Mouse (Mus musculus) heart, embryonic 15.5 days (tissue): ENCODE measurements around the gene Auts2. TPM values are rescaled to one million over a fixed set of nuclear protein-coding genes. Genes with fewer than 3 reads are reported as not detected.

ENCODE experiments used
- ATAC-seq: fragments of 200-750 bp; cut with Nextera tagmentation; replicated peaks from 2 replicates; pipeline ENCODE4 v1.8.0; 2017; ENCODE audit warnings: low read depth, moderate TSS enrichment; ENCODE audit not compliant: insufficient number of reproducible peaks, insufficient read depth, low FRiP score
- H3K27ac ChIP-seq: fragments of 300-500 bp; sonication (generic); 2 replicates; pipeline ENCODE4 v1.5.1; 2015; ENCODE audit warnings: mild to moderate bottlenecking, inconsistent platforms
- H3K27me3 ChIP-seq: fragments of 300-500 bp; sonication (generic); 2 replicates; pipeline ENCODE4 v1.6.1; 2015; ENCODE audit warnings: inconsistent platforms
- H3K36me3 ChIP-seq: fragments of 300-500 bp; sonication (generic); 2 replicates; pipeline ENCODE4 v1.6.1; 2015; ENCODE audit warnings: mild to moderate bottlenecking, inconsistent platforms
- H3K4me1 ChIP-seq: fragments of 300-500 bp; sonication (generic); replicated peaks from 2 replicates; pipeline ENCODE4 v1.6.1; 2015; ENCODE audit warnings: inconsistent platforms
- H3K4me2 ChIP-seq: fragments of 300-500 bp; sonication (generic); 2 replicates; pipeline ENCODE4 v1.6.1; 2015; ENCODE audit warnings: inconsistent platforms, mild to moderate bottlenecking, moderate library complexity
- H3K4me3 ChIP-seq: fragments of 300-500 bp; sonication (generic); 2 replicates; pipeline ENCODE4 v1.5.1; 2015; ENCODE audit warnings: mild to moderate bottlenecking, inconsistent platforms
- H3K9ac ChIP-seq: fragments of 300-500 bp; sonication (generic); 2 replicates; pipeline ENCODE4 v1.6.1; 2015; ENCODE audit warnings: mild to moderate bottlenecking, inconsistent platforms
- H3K9me3 ChIP-seq: fragments of 300-500 bp; sonication (generic); replicated peaks from 2 replicates; pipeline ENCODE4 v1.6.1; 2016; ENCODE audit warnings: inconsistent platforms
- whole genome bisulfite sequencing: fragments of 180-500 bp; shearing (Covaris S2); methylation state at CpG from one replicate; pipeline ENCODE4 v1.1.7; 2015; ENCODE audit warnings: mixed read lengths; 5-methylcytosine and 5-hydroxymethylcytosine counted together
- polyA plus RNA-seq: library from polyadenylated mRNA; unstranded; fragments of >200 nt; fragmentation: Nextera tagmentation; extraction: Ambion mirVana; gene quantifications from 2 replicates; pipeline ENCODE4 v1.2.1, GENCODE M21; 2015

Auts2 gene
- polyA plus RNA-seq, 1 experiment from 2014 or later: 12.9 TPM

DNA sequence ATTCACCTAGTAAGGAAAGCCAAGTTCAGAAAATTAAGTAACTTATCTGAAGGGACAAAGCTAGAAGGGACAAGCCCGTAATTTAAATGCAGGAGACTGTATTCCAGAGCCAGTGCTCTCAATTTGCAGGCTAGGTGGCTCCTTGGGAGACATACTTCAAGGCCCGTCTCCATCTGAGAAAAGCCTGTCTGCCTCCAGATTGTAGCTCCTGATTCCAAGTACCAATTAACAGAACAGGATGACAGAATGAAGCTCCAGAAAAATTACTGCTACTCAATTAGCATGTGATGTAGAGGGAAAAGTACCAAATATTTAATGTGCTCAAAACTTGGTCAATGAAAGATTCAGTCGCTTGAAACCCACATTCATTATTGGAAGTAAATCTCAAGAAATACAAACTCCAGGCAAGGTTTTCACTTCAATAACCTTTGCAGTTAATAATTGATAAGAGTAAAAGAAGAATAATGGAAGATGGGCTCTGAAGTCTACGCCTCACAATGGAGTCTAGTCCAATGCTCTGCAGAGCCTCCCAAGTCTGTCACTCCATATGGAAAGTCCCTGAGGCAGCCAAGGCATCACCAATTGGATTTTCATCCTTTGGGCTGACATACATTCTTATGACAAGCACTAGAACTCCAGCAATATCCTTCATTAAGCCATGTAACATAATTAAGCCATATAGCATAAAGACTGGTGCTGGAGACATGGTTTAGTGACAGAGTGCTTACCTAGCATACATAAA lies 97.8 kb downstream of the Auts2 start:
- no peak for ATAC-seq
- Histone ChIP-seq H3K4me2 (no peak overlapping the region), H3K9me3 (no peaks in the 10 kb centered on the region), H3K27ac (no peak overlapping the region), H3K9ac (no peak overlapping the region), H3K4me1 (no peaks in the 10 kb centered on the region), H3K4me3 (no peak overlapping the region), H3K27me3 (no peaks in the 10 kb centered on the region), H3K36me3 (no peaks in the 10 kb centered on the region)
- WGBS: 91% methylated on average over 4 of the region's 4 CpGs

DNA sequence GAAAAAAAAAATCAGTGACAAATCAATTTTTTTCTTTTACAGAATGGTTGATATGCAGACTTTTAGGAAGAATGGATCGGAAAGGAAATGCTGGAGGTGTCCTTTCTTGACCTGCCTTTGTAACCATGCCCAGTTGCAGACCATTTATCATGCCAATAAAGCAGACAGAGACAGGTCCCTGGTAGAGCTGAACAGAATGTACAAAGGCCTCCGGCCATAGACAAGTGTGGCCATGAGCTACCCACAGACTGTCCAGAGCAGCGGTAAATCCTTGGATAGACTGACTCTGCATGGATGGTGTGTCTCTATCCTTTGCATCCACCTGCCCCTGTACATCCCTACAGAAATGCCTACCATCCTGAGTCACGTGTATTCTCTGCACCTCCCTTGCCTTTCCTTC lies 100.2 kb downstream of the Auts2 start:
- H3K9ac ChIP-seq: no peak overlapping the region
- H3K4me3 ChIP-seq: no peak overlapping the region
- no peaks in the 10 kb centered on the region for H3K36me3 ChIP-seq
- no peak overlapping the region for H3K4me2 ChIP-seq
- no peak for ATAC-seq
- peaks cover 5% of the 10 kb centered on the region; the same call in 1 of the 2 replicates for H3K4me1 ChIP-seq
- H3K9me3 ChIP-seq: no peaks in the 10 kb centered on the region
- no peak overlapping the region for H3K27ac ChIP-seq
- H3K27me3 ChIP-seq: no peaks in the 10 kb centered on the region
- 83% methylated on average over 4 of the region's 4 CpGs for WGBS

DNA sequence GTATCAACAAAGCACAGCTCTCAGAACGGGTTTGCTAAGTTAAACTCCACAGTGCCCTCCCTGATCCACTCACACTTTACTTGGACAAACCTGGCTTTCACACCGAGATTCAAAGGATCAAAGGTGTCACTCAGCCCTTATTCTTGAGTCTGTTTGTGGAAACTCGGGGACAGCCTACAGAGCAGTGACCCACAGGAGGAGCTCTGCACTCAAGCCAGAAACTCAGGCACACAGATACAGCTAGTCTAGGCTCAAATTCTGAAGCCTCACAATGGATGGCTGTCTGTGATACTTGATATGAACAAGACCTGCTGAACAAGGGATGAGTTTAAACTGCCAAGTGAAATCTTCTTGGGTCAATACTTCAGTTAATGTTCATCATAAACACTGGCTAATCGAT lies 104.7 kb downstream of the Auts2 start:
- Histone ChIP-seq H3K4me2 (peak overlapping the region; percentile 55), H3K9me3 (no peaks in the 10 kb centered on the region), H3K9ac (no peak overlapping the region), H3K27ac (0 out of 2 replicates have a peak overlapping the region, but pooled peaks have one; percentile 13), H3K27me3 (no peaks in the 10 kb centered on the region), H3K4me1 (peaks cover 18% of the 10 kb centered on the region), H3K36me3 (no peaks in the 10 kb centered on the region), H3K4me3 (0 out of 2 replicates have a peak overlapping the region, but pooled peaks have one; percentile 33)
- 0 out of 2 replicates have a peak, but pooled peaks have one; percentile 55 for ATAC-seq
- 44% methylated on average over 4 of the region's 4 CpGs for WGBS

DNA sequence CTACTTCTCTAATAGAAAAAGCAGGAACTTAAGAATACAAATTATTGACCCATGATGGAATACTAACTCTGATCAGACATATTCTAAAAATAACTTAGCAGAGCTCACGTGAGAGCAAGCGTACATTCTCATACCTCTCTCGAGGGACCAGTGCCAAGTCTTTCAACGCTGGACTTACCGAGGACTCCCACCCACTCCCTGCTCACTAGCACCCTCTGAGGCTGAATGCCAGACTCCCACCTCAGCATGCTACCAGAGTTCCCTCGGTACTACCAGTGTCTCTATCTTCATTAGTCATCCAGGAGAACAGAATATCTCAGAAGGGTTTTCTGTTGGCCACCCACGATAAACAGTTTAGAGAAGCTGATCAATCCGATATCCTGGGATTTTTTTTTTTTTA lies 105.2 kb downstream of the Auts2 start:
- peak; percentile 86 for ATAC-seq
- H3K27ac ChIP-seq: peak overlapping the region; percentile 42; the same call in 1 of the 2 replicates
- no peak overlapping the region for H3K9ac ChIP-seq
- peak overlapping the region; percentile 33 for H3K4me3 ChIP-seq
- H3K4me2 ChIP-seq: peak overlapping the region; percentile 55
- whole genome bisulfite sequencing: 18% methylated on average over 8 of the region's 8 CpGs
- H3K9me3 ChIP-seq: no peaks in the 10 kb centered on the region
- no peaks in the 10 kb centered on the region for H3K36me3 ChIP-seq
- no peaks in the 10 kb centered on the region for H3K27me3 ChIP-seq
- peaks cover 18% of the 10 kb centered on the region for H3K4me1 ChIP-seq

DNA sequence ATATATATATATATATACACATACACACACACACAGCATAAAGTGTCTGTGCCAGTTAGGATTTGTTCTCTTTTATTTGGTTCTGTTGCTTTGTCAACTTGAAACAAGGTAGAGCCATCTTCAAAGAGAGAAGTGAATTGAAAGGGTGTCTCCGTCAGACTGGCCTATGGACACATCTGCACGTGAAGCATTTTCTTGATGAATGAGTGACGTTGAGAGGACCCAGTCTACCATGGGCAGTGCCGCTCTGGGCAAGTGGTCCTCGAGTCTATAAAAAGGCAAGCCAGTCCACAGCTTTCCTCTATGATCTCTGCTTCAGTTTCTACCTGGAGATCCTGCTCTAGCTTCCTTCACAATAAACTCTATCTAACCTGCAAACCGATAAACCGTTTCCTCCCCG lies 105.7 kb downstream of the Auts2 start:
- H3K4me1 ChIP-seq: peaks cover 18% of the 10 kb centered on the region
- peak overlapping the region; percentile 33 for H3K4me3 ChIP-seq
- H3K9me3 ChIP-seq: no peaks in the 10 kb centered on the region
- peak overlapping the region; percentile 42; the same call in 1 of the 2 replicates for H3K27ac ChIP-seq
- 60% methylated on average over 8 of the region's 8 CpGs for WGBS
- H3K36me3 ChIP-seq: no peaks in the 10 kb centered on the region
- H3K27me3 ChIP-seq: no peaks in the 10 kb centered on the region
- ATAC-seq: no peak; the same call in 1 of the 2 replicates
- H3K9ac ChIP-seq: no peak overlapping the region
- H3K4me2 ChIP-seq: peak overlapping the region; percentile 55

DNA sequence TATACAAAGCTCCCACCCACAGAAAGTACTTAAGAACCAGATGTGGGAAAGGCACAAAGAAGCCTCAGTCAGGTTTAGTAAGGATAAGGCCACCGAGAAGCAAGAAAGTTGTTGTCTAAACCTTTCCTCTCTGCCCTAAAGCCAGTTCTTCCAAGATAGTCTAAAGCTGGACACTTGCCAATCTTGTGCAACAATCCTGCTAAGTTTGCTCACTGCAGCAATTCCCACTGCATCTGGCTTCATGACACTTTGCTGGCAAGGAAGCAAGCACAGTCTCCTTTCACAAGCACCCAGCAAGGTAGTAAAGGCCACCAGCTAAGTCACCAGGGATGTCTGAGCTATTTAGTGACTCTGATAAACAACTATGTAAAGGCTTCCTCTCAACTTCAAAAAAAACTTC lies 106.2 kb downstream of the Auts2 start:
- Histone ChIP-seq H3K9ac (no peak overlapping the region), H3K27ac (no peak overlapping the region), H3K36me3 (no peaks in the 10 kb centered on the region), H3K9me3 (no peaks in the 10 kb centered on the region), H3K4me1 (peaks cover 18% of the 10 kb centered on the region), H3K4me2 (no peak overlapping the region), H3K4me3 (no peak overlapping the region), H3K27me3 (no peaks in the 10 kb centered on the region)
- 12% methylated on average over 1 of the region's 1 CpGs for WGBS
- no peak for ATAC-seq

DNA sequence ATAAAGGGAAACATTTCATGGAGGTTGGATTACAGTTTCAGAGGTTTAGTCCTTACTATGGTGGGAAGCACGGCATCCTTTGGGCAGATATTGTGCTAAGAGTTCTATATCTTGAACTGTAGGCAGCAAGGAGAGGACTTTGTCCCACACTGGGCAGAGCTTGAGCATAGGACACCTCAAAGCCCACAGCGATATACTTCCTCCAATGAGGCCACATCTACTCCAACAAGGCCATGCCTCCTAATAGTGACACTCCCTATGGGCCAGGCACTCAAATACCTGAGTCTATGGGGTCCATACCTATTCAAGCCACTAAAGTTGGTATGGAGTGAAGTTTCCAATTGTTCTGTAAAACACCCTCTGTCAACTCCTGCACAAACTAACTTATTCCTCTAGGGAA lies 106.7 kb downstream of the Auts2 start:
- Histone ChIP-seq H3K36me3 (no peaks in the 10 kb centered on the region), H3K27me3 (no peaks in the 10 kb centered on the region), H3K9me3 (no peaks in the 10 kb centered on the region), H3K9ac (no peak overlapping the region), H3K4me1 (peaks cover 18% of the 10 kb centered on the region), H3K27ac (no peak overlapping the region), H3K4me3 (no peak overlapping the region), H3K4me2 (no peak overlapping the region)
- no peak for ATAC-seq
- 92% methylated on average over 2 of the region's 2 CpGs for WGBS

DNA sequence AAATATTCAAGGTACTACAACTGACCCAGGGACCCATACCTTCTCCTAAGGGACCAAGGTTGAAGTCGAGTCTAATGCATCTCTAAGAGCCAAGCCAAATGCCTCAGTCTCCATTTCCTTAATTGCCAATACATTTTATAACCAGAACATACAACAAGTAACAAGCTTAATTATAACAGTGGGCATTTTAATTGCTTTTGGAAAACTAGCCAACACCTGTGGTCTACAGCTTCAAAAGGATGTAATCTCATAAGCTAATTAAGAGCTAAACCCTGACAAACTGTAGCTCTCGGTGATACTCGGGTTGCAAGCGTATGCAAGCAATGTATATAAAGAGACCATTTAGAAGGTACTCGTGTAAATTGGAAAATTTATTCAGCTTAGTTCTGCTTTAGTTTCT lies 107.7 kb downstream of the Auts2 start:
- no peak overlapping the region for H3K27ac ChIP-seq
- no peak overlapping the region for H3K4me3 ChIP-seq
- no peak overlapping the region for H3K4me2 ChIP-seq
- no peak for ATAC-seq
- H3K9me3 ChIP-seq: no peaks in the 10 kb centered on the region
- H3K27me3 ChIP-seq: no peaks in the 10 kb centered on the region
- WGBS: 89% methylated on average over 5 of the region's 5 CpGs
- H3K4me1 ChIP-seq: peaks cover 18% of the 10 kb centered on the region
- no peaks in the 10 kb centered on the region for H3K36me3 ChIP-seq
- H3K9ac ChIP-seq: no peak overlapping the region

DNA sequence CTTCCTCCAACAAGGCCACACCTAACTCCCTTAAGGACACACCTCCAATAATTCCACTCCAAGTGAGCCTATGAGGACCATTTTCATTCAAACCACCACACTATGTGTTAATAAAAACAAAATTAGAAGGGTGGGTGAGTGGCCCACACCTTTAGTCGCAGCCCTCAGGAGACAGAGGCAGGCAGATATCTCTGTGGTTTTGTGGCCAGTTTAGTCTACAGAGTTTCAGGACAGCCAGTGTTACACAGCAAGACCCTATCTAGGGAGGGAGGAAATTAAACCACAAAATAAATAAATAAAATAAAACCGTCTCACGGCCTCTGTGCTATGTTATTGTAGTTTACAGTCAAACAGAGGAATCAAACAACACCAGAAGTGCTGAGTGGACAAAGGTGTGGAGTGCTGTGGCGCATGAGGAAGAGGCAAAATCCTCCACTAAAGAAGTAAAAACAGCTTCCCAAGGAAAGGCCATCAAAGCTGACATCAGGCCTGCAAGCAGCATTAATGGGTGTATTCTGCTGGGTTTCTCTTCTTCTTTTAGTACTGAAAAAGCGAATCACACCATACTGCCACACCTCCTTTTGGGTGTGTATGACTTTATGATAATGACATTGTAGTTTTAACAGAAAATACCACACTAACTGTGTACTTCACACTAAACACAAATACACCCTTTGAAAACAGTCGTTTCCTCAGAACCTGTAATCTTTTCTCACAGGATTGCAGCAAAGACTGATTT lies 109.6 kb downstream of the Auts2 start:
- Histone ChIP-seq H3K9ac (no peak overlapping the region), H3K4me2 (no peak overlapping the region), H3K27me3 (no peaks in the 10 kb centered on the region), H3K4me1 (peaks cover 18% of the 10 kb centered on the region), H3K9me3 (no peaks in the 10 kb centered on the region), H3K4me3 (no peak overlapping the region), H3K27ac (no peak overlapping the region), H3K36me3 (no peaks in the 10 kb centered on the region)
- 79% methylated on average over 6 of the region's 6 CpGs for WGBS
- no peak for ATAC-seq

DNA sequence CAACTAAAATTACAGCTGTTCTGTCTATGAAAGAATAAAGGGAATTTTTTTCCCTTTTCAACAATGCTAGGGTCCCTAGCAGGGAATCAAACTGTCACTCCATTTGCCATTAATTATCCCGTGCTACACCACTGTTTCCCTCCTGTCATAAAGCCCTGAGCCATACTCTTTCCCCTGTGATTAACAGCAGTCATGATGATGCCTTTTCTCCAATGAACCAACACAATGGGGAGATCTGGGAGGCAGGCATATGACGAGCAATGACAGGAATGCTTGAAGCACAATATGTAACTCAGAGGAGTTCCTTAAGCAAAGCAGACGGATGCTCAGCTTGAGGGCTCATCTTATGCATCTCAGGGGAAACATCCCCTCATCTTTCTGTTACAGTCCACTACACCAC lies 113.8 kb downstream of the Auts2 start:
- H3K27me3 ChIP-seq: no peaks in the 10 kb centered on the region
- no peak overlapping the region for H3K4me2 ChIP-seq
- 74% methylated on average over 3 of the region's 3 CpGs for WGBS
- no peak for ATAC-seq
- H3K9ac ChIP-seq: no peak overlapping the region
- H3K36me3 ChIP-seq: no peaks in the 10 kb centered on the region
- no peaks in the 10 kb centered on the region for H3K4me1 ChIP-seq
- no peaks in the 10 kb centered on the region for H3K9me3 ChIP-seq
- no peak overlapping the region for H3K27ac ChIP-seq
- H3K4me3 ChIP-seq: no peak overlapping the region

DNA sequence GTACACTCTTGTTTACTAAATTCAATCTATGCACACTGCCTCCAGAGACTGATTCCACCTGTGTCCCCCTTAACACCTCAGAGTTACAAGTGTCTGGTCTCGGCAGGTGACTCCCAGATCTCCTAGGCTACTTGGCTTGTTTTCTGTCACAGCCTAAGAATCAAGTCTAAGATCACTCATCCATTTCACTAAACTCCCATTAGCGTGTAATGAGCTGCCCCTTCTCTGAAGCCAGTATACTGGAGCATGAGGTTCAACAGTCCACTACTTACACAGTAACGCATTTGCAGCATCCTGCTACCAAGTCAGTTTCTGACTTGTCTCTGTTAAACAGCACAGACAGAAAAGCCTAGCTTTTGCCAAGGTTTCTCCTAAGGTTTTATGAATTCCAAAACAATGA lies 116.8 kb downstream of the Auts2 start:
- WGBS: 81% methylated on average over 3 of the region's 3 CpGs
- Histone ChIP-seq H3K4me3 (no peak overlapping the region), H3K27me3 (no peaks in the 10 kb centered on the region), H3K4me1 (no peaks in the 10 kb centered on the region), H3K9me3 (no peaks in the 10 kb centered on the region), H3K9ac (no peak overlapping the region), H3K27ac (no peak overlapping the region), H3K4me2 (no peak overlapping the region), H3K36me3 (no peaks in the 10 kb centered on the region)
- no peak for ATAC-seq
